Comparison of ENCODE assay signal across 10 mouse cellular contexts in the genomic region with DNA sequence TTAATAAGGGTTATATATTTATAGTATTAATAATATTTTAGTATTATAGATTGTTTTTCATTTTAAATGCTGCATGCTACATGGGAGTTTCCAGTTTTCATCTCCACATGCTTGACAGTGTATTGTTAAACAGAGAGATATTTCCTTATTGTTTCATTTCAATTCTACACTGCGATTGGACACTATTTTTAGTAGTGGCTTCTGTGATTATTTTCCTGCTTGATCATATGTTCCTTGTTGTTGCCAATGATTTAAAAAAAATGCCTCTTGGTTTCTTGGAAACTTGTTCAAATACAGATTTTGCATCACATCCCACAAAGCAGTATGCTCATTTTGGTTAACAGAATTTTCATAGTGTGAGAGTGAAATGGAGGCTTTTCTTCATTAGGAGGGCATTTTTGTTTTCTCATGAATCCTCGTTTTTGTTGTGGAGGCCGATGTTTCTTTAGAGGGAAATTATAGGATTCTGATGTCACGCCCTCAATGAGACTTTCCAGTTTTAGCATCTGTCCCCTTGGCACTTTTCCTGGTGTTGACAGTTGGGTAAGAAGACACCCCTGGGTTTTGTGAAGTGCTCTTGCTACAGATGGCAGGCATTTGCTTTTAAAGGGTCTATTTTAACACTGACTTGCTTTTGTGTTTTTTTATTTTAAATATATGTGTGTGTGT. TPM values are rescaled to one million over a fixed set of nuclear protein-coding genes. Genes with fewer than 3 reads are reported as not detected.
A peak's percentile ranks its signal among the peaks of the same experiment; 100 is the strongest.
DNase-seq lines count a peak whose midpoint lies in the region; ATAC-seq and TF ChIP-seq lines count a peak whose summit lies in the region.
"Had no signal": no experiment of that assay in that cellular context is flagged by ENCODE, and none has a peak within 500 bp of the region (broad histone marks: within the 10 kb centered on the region; RNA-seq: fewer than 3 reads in every experiment).

No protein-coding gene starts in this region.

- ATAC-seq in liver, postnatal 0 days = no peak
- ATAC-seq: CD4-positive, CD25-positive, alpha-beta regulatory T cell, adult 4 months; midbrain, embryonic 13.5 days had no signal

- no peak overlapping the region for H3K27ac ChIP-seq in liver, postnatal 0 days (ENCODE audit: low read depth)
- H3K27ac ChIP-seq: midbrain, embryonic 13.5 days had no signal

- no peak overlapping the region for H3K9ac ChIP-seq in liver, postnatal 0 days (replicated peaks)
- H3K9ac ChIP-seq: midbrain, embryonic 13.5 days had no signal

- H3K36me3 ChIP-seq in liver, postnatal 0 days (replicated peaks; ENCODE audit: insufficient read depth, low read length) = no peaks in the 10 kb centered on the region
- H3K36me3 ChIP-seq: midbrain, embryonic 13.5 days had no signal

- no peak for TF ChIP-seq EP300 in liver, postnatal 0 days (IDR thresholded peaks at IDR 0.05; ENCODE audit: low read depth)

- no peak overlapping the region for H3K4me3 ChIP-seq in liver, postnatal 0 days (ENCODE audit: low read depth, low read length)
- H3K4me3 ChIP-seq: midbrain, embryonic 13.5 days had no signal

- H3K9me3 ChIP-seq in liver, postnatal 0 days (ENCODE audit: low read length) = no peaks in the 10 kb centered on the region
- H3K9me3 ChIP-seq: midbrain, embryonic 13.5 days had no signal

- 73% methylated on average over 4 of the region's 4 CpGs for WGBS in liver, postnatal 0 days (ENCODE audit: insufficient replicate concordance)

- DNase-seq in gastrocnemius, adult 18-20 months (ENCODE audit: low spot score) = peak; percentile 79
- no peak for DNase-seq in gastrocnemius, postnatal 36 days
- DNase-seq in 3T3-L1 (ENCODE audit: low read depth, low spot score) = peak; percentile 46
- DNase-seq in cerebellum, postnatal 14 days = peak; percentile 83 to 92
- peak; percentile 70 to 85 for DNase-seq in layer of hippocampus, adult 18-20 months (ENCODE audit: low spot score in 2 of 2)
- no peak for DNase-seq in c-Kit-positive CD71-positive TER-119-positive erythroid progenitor cells, embryonic 14.5 days (ENCODE audit: low spot score)
- no peak for DNase-seq in liver, postnatal 0 days
- DNase-seq in spleen, postnatal 4 days (ENCODE audit: low spot score in 2 of 2) = no peak

- intact Hi-C loops in gastrocnemius, postnatal 36 days (cut with DNase I) = no loop called here

- no peak overlapping the region for H3K4me2 ChIP-seq in liver, postnatal 0 days (ENCODE audit: low read depth, low read length)
- H3K4me2 ChIP-seq: midbrain, embryonic 13.5 days had no signal

- TF ChIP-seq CTCF in liver, postnatal 0 days (IDR thresholded peaks at IDR 0.05; ENCODE audit: low read depth) = no peak

- H3K4me1 ChIP-seq in liver, postnatal 0 days (ENCODE audit: insufficient read depth) = no peaks in the 10 kb centered on the region
- H3K4me1 ChIP-seq: midbrain, embryonic 13.5 days had no signal

- H3K27me3 ChIP-seq in liver, postnatal 0 days (ENCODE audit: insufficient read depth, low read length) = no peaks in the 10 kb centered on the region
- H3K27me3 ChIP-seq: midbrain, embryonic 13.5 days had no signal

RNA-seq across cellular contexts. Expression of a gene that starts 44.3 kb away (rescaled TPM):
- total RNA-seq in gastrocnemius, adult 18-20 months (2021) = under 1 TPM; 0.11 to 0.93 TPM
- under 1 TPM; 0.18 to 0.37 TPM for total RNA-seq in gastrocnemius, postnatal 36 days (2021)
- total RNA-seq in layer of hippocampus, adult 18-20 months (2021) = 100 to 1,000 TPM; 116 to 120 TPM
- polyA plus RNA-seq in liver, postnatal 0 days (2015; fragmentation: Nextera tagmentation; extraction: Ambion mirVana) = not detected in 2 replicates
- polyA plus RNA-seq: CD4-positive, CD25-positive, alpha-beta regulatory T cell, adult 4 months had no signal

Comparison
In these comparisons a context has a peak if more than half of its experiments do, and no peak if none do; other contexts are left out.
1. DNase-seq: peak in gastrocnemius, adult 18-20 months (single experiment), 3T3-L1 (single experiment), cerebellum, postnatal 14 days (2 of 2) and layer of hippocampus, adult 18-20 months (2 of 2); none in gastrocnemius, postnatal 36 days (0 of 2), c-Kit-positive CD71-positive TER-119-positive erythroid progenitor cells, embryonic 14.5 days (single experiment), liver, postnatal 0 days (single experiment) and spleen, postnatal 4 days (0 of 2).
2. RNA of a gene that starts 44.3 kb away (total RNA-seq): 116 to 120 TPM in layer of hippocampus, adult 18-20 months; 0.11 to 0.93 TPM in gastrocnemius, adult 18-20 months and 0.18 to 0.37 TPM in gastrocnemius, postnatal 36 days; every median in the first group is over 10 times any median in the second.